Mouse (Mus musculus) testis, adult 2 months (tissue): ENCODE data around the gene Insig1.

ENCODE experiments used
- CTCF ChIP-seq: fragments of 200-500 bp; IDR thresholded peaks from 2 replicates; pipeline ENCODE4 v1.5.1; 2012; ENCODE audit warnings: low read depth, mild to moderate bottlenecking, inconsistent platforms, low read length, moderate library complexity; ENCODE audit not compliant: control insufficient read depth, insufficient read depth, insufficient replicate concordance
- POLR2A ChIP-seq: fragments of 200-500 bp; IDR thresholded peaks from 2 replicates; pipeline ENCODE4 v1.6.1; 2012; ENCODE audit warnings: low read depth, mild to moderate bottlenecking, inconsistent platforms, low read length, moderate library complexity; ENCODE audit not compliant: control insufficient read depth

DNA sequence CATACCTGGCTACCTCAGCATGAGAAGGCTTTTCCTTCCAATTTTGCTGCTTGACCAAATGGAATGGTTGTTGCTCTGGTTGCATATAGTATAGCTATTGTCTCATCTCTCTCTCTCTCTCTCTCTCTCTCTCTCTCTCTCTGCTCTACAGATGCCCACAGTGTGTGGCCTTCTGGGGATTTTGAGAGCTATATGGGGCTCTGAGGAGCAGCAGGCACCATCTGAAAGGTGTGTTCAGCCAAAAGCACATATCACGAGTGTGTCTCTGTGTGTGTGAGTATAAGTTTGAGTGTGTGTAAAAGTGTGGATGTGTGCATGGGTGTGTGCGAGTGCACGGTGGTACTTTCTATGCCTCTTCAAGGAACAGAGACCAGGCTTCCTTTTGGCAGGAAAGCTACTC lies 48.4 kb downstream of the Insig1 start:
- TF ChIP-seq CTCF (no peak), POLR2A (no peak)
